Mouse (Mus musculus) E14TG2a.4 (cell line): ENCODE measurements at regions not wholly inside any gene's neighbourhood (a gene's known extent, or its start where the extent isn't known, plus 50 kb on each side); places are given as distances from the start of the nearest gene placed in this dataset.

Source experiments
- H3K27me3 ChIP-seq: 2 replicates; pipeline ENCODE4 v1.6.1; 2014; ENCODE audit warnings: low read length, control low read depth; ENCODE audit not compliant: insufficient read depth
- H3K36me3 ChIP-seq: 2 replicates; pipeline ENCODE4 v1.6.1; 2014; ENCODE audit warnings: low read length, control low read depth; ENCODE audit not compliant: insufficient read depth
- H3K4me1 ChIP-seq: replicated peaks from 2 replicates; pipeline ENCODE4 v1.6.1; 2014; ENCODE audit warnings: low read depth, low read length, control low read depth
- H3K4me3 ChIP-seq: replicated peaks from 2 replicates; pipeline ENCODE4 v1.5.1; 2014; ENCODE audit warnings: mild to moderate bottlenecking, low read length
- H3K9me3 ChIP-seq: 2 replicates; pipeline ENCODE4 v1.6.1; 2014; ENCODE audit warnings: low read length, control low read depth
- CTCF ChIP-seq: conservative IDR thresholded peaks from 2 replicates; pipeline ENCODE4 v1.5.1; 2014; ENCODE audit warnings: low read length
- NANOG ChIP-seq: IDR thresholded peaks from 2 replicates; pipeline ENCODE4 v1.6.1; 2014; ENCODE audit warnings: borderline replicate concordance, low read length, mixed read lengths
- POU5F1 ChIP-seq: IDR thresholded peaks from 2 replicates; pipeline ENCODE4 v1.6.1; 2014; ENCODE audit warnings: low read length, borderline replicate concordance

DNA sequence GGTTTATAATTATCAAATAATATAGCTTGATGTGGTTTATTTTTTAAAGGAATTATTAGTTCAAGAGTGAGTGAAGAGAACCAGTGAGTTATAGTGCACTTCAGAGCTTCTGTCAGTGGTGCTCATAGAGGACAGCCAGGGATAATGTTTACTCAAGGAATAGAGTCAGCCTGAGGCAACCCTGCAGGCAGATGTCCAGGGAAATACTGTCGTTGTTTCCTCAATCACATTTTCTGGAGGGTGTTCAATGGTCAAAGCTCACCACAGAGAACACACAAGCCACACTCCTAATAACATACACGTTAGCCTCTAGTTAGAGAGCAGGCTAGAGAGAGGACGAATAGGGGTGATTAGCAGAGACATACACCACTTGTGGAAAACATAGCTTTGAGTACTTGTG is 184.0 kb downstream of the Sqor start:
- Histone ChIP-seq H3K36me3 (no peaks in the 10 kb centered on the region), H3K9me3 (no peaks in the 10 kb centered on the region), H3K4me3 (no peak overlapping the region), H3K4me1 (no peaks in the 10 kb centered on the region), H3K27me3 (no peaks in the 10 kb centered on the region)
- TF ChIP-seq CTCF (no peak), NANOG (no peak), POU5F1 (no peak)

DNA sequence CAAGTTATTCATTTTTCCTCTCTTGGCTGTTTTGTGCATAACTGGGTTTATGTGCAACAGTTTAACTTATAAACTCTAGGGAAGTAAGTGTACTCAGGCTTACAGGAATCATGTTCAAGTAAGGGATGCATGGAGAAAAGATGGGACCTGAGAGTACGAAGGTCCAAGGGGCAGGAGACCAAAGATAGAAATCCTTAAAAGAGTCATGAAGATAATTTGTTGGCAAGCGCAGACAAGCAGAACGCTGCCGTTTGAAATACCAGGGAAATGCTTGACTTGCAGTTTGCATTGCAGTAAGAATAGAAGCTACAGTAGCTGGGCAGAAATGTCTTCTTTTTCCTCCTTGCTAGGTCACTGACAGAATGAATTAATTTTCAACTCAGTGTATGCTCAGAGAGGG is 196.7 kb downstream of the Sqor start:
- Histone ChIP-seq H3K27me3 (no peaks in the 10 kb centered on the region; the same call in 1 of the 2 replicates), H3K36me3 (no peaks in the 10 kb centered on the region), H3K4me1 (no peaks in the 10 kb centered on the region), H3K9me3 (no peaks in the 10 kb centered on the region), H3K4me3 (no peak overlapping the region)
- TF ChIP-seq NANOG, result no peak
- no peak for TF ChIP-seq CTCF
- no peak for TF ChIP-seq POU5F1

DNA sequence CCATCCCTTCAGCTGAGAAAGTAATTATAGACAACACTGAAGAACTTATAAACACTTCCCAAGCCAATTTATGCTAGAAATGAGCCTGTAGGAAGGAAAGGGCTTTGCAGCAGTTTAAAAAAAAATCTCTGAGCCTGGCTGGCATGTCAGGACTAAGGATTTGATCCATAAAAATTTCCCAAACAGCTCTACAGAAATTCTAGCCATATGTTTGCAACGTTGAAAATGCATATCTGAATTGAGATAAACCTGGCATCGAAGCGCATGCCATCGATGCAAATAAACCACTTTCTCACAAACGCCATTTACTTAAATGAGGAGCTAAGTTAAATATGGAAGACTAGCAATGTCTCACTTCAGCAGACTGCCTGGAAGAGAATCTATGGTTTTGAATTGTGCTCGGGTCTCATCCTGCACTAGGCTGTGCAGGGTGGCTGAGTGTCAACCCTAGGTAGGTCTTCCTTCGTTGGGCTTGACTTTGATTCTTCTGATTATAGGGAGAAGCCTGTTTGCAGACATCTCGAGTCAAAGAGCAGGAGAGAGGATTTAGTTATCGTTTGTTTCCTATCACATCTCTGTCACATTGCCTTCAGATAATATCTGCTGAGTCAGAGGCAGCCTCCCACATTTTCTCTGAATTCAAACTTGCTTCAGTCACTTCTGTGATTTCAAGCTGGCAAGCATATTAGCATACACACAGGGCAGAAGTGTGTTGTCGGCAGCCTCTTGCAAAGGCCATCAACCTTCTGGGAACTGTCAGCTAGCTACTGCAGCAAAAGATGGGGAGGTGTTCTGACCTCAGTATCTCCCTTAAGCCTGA is 204.0 kb downstream of the Sqor start:
- Histone ChIP-seq H3K4me1 (no peaks in the 10 kb centered on the region), H3K4me3 (no peak overlapping the region), H3K9me3 (peaks cover 5% of the 10 kb centered on the region), H3K36me3 (no peaks in the 10 kb centered on the region), H3K27me3 (no peaks in the 10 kb centered on the region)
- no peak for TF ChIP-seq CTCF
- TF ChIP-seq NANOG, result no peak
- no peak for TF ChIP-seq POU5F1
